Mouse (Mus musculus) bone marrow, adult 2 months (tissue): ENCODE data around the gene Lamp1.

Experiments
- CTCF ChIP-seq: fragments of 200-500 bp; IDR thresholded peaks from 2 replicates; pipeline ENCODE4 v1.5.1; 2011; ENCODE audit warnings: low read length, control low read depth; ENCODE audit not compliant: control insufficient read depth, insufficient read depth
- POLR2A ChIP-seq: fragments of 200-500 bp; IDR thresholded peaks from 2 replicates; pipeline ENCODE4 v1.6.1; 2011; ENCODE audit warnings: low read depth, mild to moderate bottlenecking, control low read depth, low read length, borderline replicate concordance; ENCODE audit not compliant: control insufficient read depth

GRCm38 (mm10) chr8:13124897-13125296 is 34.1 kb upstream of the Lamp1 start:
- TF ChIP-seq CTCF (no peak), POLR2A (no peak)
